Comparison of ENCODE assay signal across 19 mouse cellular contexts in the genomic region with DNA sequence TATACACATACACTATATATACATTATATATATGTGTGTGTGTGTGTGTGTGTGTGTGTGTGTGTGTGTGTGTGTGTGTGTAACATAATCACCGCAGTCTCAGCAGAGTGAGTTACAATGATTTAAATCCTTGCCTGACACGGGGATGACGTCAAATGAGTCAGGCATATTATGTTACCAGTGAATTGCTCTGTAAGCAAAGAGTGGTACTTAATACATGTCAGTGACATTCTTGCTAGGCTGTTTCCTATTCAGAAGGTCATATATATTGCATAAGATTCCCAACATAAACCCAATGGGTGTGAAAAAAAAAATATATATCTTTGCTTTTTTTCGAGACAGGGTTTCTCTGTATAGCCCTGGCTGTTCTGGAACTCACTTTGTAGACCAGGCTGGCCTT. TPM values are rescaled to one million over a fixed set of nuclear protein-coding genes. Genes with fewer than 3 reads are reported as not detected.
"Had no signal": no experiment of that assay in that cellular context is flagged by ENCODE, and none has a peak within 500 bp of the region (broad histone marks: within the 10 kb centered on the region; RNA-seq: fewer than 3 reads in every experiment).

No protein-coding gene starts in this region.

- H3K4me2 ChIP-seq: lung, embryonic 14.5 days; midbrain, embryonic 13.5 days; neural tube, embryonic 13.5 days; neural tube, embryonic 15.5 days had no signal

- H3K4me3 ChIP-seq: midbrain, embryonic 10.5 days; midbrain, embryonic 13.5 days; myocyte; neural tube, embryonic 13.5 days; neural tube, embryonic 15.5 days had no signal

- H3K36me3 ChIP-seq: midbrain, embryonic 10.5 days; midbrain, embryonic 13.5 days; neural tube, embryonic 13.5 days had no signal

- H3K9me3 ChIP-seq: midbrain, embryonic 10.5 days; midbrain, embryonic 13.5 days; neural tube, embryonic 13.5 days; neural tube, embryonic 15.5 days had no signal

- H3K27me3 ChIP-seq: midbrain, embryonic 13.5 days; neural tube, embryonic 13.5 days; neural tube, embryonic 15.5 days had no signal

- ATAC-seq: midbrain, embryonic 13.5 days; midbrain, embryonic 16.5 days had no signal

- H3K4me1 ChIP-seq: midbrain, embryonic 10.5 days; midbrain, embryonic 13.5 days; neural tube, embryonic 13.5 days; neural tube, embryonic 15.5 days had no signal

- H3K9ac ChIP-seq: lung, embryonic 14.5 days; midbrain, embryonic 13.5 days; neural tube, embryonic 13.5 days; neural tube, embryonic 15.5 days had no signal

- DNase-seq: lung, adult 18-20 months; lung, embryonic 14.5 days; lung, postnatal 10 days; lung, postnatal 4 days; right cerebral cortex, adult 18-20 months; right cerebral cortex, postnatal 25 days; right cerebral cortex, postnatal 4 days; spleen, adult 18-20 months; thymus, adult 18-20 months; thymus, postnatal 14 days; thymus, postnatal 36 days had no signal

- H3K27ac ChIP-seq: midbrain, embryonic 10.5 days; midbrain, embryonic 13.5 days; neural tube, embryonic 13.5 days; neural tube, embryonic 15.5 days had no signal

RNA-seq across cellular contexts. Expression of a gene that starts 20.1 kb away (rescaled TPM):
- polyA plus RNA-seq: midbrain, embryonic 10.5 days; neural tube, embryonic 11.5 days; small intestine, adult 2 months had no signal
